Mouse (Mus musculus): ENCODE measurements at regions not wholly inside any gene's neighbourhood (a gene's known extent, or its start where the extent isn't known, plus 50 kb on each side); places are given as distances from the start of the nearest gene placed in this dataset.

DNA sequence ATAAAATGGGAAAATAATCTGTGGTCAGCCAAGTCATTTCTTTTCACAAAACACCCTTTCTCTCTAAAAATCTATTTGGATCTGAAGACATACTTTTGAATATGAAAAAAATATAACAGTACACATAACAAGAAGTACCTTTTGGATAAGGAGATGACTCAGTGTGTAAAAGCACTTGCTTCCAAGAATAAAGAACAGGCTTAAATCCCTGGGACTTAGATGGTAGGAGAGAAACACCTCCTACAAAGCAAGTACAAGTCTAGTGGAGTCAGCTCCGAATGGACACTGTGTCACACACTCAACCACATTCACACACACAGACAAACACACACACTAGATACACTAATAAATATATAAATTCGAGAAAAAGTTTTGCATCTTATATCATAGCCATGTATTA, 1041.8 kb downstream of the D3Ertd751e start:
- Histone ChIP-seq H3K36me3 (ENCODE audit: control insufficient read depth, insufficient read depth, low read length) (no peaks in the 10 kb centered on the region), H3K27me3 (ENCODE audit: control insufficient read depth, insufficient read depth, low read length) (no peaks in the 10 kb centered on the region), H3K4me3 (ENCODE audit: low read depth, low read length) (no peak overlapping the region), H3K9ac (ENCODE audit: low read length) (no peak overlapping the region), H3K4me2 (ENCODE audit: low read depth, low read length, severe bottlenecking) (no peak overlapping the region), H3K27ac (ENCODE audit: low read depth, low read length) (no peak overlapping the region), H3K4me1 (replicated peaks; ENCODE audit: control insufficient read depth, insufficient read depth, low read length) (no peaks in the 10 kb centered on the region), H3K9me3 (ENCODE audit: control insufficient read depth, low read length) (no peaks in the 10 kb centered on the region)
- DNase-seq (ENCODE audit: low spot score) (no peak), ATAC-seq (replicated peaks; ENCODE audit: low FRiP score) (no peak)
- 89% methylated on average over 2 of the region's 2 CpGs for WGBS

DNA sequence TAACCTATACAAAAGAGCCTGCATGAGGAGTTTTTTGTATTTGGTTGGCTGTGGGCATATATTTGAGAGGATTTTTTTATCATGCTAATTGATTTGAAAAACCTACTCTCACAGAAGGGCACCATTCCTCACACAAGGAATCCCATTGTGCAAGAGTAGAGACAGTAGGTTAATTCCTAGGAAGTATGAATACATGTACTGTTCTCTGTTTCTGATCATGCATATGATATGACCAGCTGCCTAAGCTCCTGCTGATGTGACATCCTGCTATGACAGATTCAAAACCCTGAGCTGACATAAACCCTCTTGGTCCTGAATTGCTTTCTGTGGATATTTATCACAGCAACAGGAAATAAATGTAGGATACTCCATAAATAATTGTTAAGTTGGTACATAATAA, 1048.0 kb downstream of the D3Ertd751e start:
- H3K4me3 ChIP-seq (ENCODE audit: low read depth, low read length): no peak overlapping the region
- H3K4me1 ChIP-seq (replicated peaks; ENCODE audit: control insufficient read depth, insufficient read depth, low read length): no peaks in the 10 kb centered on the region
- no peaks in the 10 kb centered on the region for H3K36me3 ChIP-seq (ENCODE audit: control insufficient read depth, insufficient read depth, low read length)
- no peak overlapping the region for H3K4me2 ChIP-seq (ENCODE audit: low read depth, low read length, severe bottlenecking)
- no peaks in the 10 kb centered on the region for H3K9me3 ChIP-seq (ENCODE audit: control insufficient read depth, low read length)
- H3K9ac ChIP-seq (ENCODE audit: low read length): no peak overlapping the region
- H3K27me3 ChIP-seq (ENCODE audit: control insufficient read depth, insufficient read depth, low read length): no peaks in the 10 kb centered on the region
- DNase-seq (ENCODE audit: low spot score) (no peak), ATAC-seq (replicated peaks; ENCODE audit: low FRiP score) (no peak; the same call in 1 of the 2 replicates)
- H3K27ac ChIP-seq (ENCODE audit: low read depth, low read length): no peak overlapping the region

- no peaks in the 10 kb centered on the region for H3K9me3 ChIP-seq (ENCODE audit: control insufficient read depth, low read length)
- H3K27ac ChIP-seq (ENCODE audit: low read depth, low read length): no peak overlapping the region
- no peaks in the 10 kb centered on the region for H3K27me3 ChIP-seq (ENCODE audit: control insufficient read depth, insufficient read depth, low read length)
- no peaks in the 10 kb centered on the region for H3K36me3 ChIP-seq (ENCODE audit: control insufficient read depth, insufficient read depth, low read length)
- DNase-seq (ENCODE audit: low spot score) (no peak), ATAC-seq (replicated peaks; ENCODE audit: low FRiP score) (0 out of 2 replicates have a peak, but pooled peaks have one; percentile 49)
- H3K4me2 ChIP-seq (ENCODE audit: low read depth, low read length, severe bottlenecking): no peak overlapping the region
- H3K4me3 ChIP-seq (ENCODE audit: low read depth, low read length): no peak overlapping the region
- no peak overlapping the region for H3K9ac ChIP-seq (ENCODE audit: low read length)
- no peaks in the 10 kb centered on the region for H3K4me1 ChIP-seq (replicated peaks; ENCODE audit: control insufficient read depth, insufficient read depth, low read length)
These were observed 1049.5 kb downstream of the D3Ertd751e start for GRCm38 (mm10) chr3:42791878-42792277.

GRCm38 (mm10) chr3:42830456-42830855, 1088.0 kb downstream of the D3Ertd751e start:
- ATAC-seq (replicated peaks; ENCODE audit: low FRiP score): peak; percentile 46
- no peaks in the 10 kb centered on the region for H3K9me3 ChIP-seq (ENCODE audit: control insufficient read depth, low read length)
- H3K4me1 ChIP-seq (replicated peaks; ENCODE audit: control insufficient read depth, insufficient read depth, low read length): no peaks in the 10 kb centered on the region
- no peak overlapping the region for H3K27ac ChIP-seq (ENCODE audit: low read depth, low read length)
- WGBS: 43% methylated on average over 1 of the region's 1 CpGs
- DNase-seq (ENCODE audit: low spot score): no peak
- H3K36me3 ChIP-seq (ENCODE audit: control insufficient read depth, insufficient read depth, low read length): no peaks in the 10 kb centered on the region
- H3K27me3 ChIP-seq (ENCODE audit: control insufficient read depth, insufficient read depth, low read length): no peaks in the 10 kb centered on the region
- no peak overlapping the region for H3K4me2 ChIP-seq (ENCODE audit: low read depth, low read length, severe bottlenecking)
- H3K9ac ChIP-seq (ENCODE audit: low read length): no peak overlapping the region
- no peak overlapping the region for H3K4me3 ChIP-seq (ENCODE audit: low read depth, low read length)

DNA sequence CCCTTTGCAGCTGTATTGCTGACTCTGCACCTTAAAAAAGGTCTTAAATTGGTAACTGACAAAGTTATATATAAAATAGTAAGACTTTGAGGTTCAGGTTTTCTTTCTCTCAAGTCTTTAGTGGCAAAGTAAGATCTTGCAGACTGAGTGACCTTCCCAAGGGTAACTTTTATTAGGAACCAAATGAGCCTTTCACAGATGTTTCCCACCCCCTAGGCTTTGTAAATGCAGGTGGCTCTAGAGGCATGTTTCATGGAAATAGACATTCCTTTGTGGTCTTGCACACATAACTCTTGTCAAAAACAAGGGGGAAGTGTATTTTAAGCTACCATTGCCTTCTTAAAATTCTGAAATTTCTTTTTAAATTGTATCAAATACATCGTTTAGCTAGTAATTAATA, 1125.0 kb downstream of the D3Ertd751e start:
- DNase-seq (ENCODE audit: low spot score): no peak
- WGBS: 86% methylated on average over 1 of the region's 1 CpGs
- ATAC-seq (replicated peaks; ENCODE audit: low FRiP score): no peak

GRCm38 (mm10) chr3:42878972-42879371, 1136.6 kb downstream of the D3Ertd751e start:
- Histone ChIP-seq H3K4me2 (ENCODE audit: low read depth, low read length, severe bottlenecking) (no peak overlapping the region), H3K27me3 (ENCODE audit: control insufficient read depth, insufficient read depth, low read length) (no peaks in the 10 kb centered on the region), H3K27ac (ENCODE audit: low read depth, low read length) (no peak overlapping the region), H3K4me3 (ENCODE audit: low read depth, low read length) (no peak overlapping the region), H3K4me1 (replicated peaks; ENCODE audit: control insufficient read depth, insufficient read depth, low read length) (no peaks in the 10 kb centered on the region), H3K36me3 (ENCODE audit: control insufficient read depth, insufficient read depth, low read length) (no peaks in the 10 kb centered on the region), H3K9ac (ENCODE audit: low read length) (no peak overlapping the region), H3K9me3 (ENCODE audit: control insufficient read depth, low read length) (peaks cover 2% of the 10 kb centered on the region; the same call in 1 of the 2 replicates)
- ATAC-seq (replicated peaks; ENCODE audit: low FRiP score) (no peak), DNase-seq (ENCODE audit: low spot score) (no peak)

More for the DNA sequence above, 1125.0 kb downstream of the D3Ertd751e start:
- no peak overlapping the region for H3K4me3 ChIP-seq (ENCODE audit: low read depth, low read length)
- H3K4me1 ChIP-seq (replicated peaks; ENCODE audit: control insufficient read depth, insufficient read depth, low read length): no peaks in the 10 kb centered on the region
- no peak overlapping the region for H3K9ac ChIP-seq (ENCODE audit: low read length)
- H3K27ac ChIP-seq (ENCODE audit: low read depth, low read length): no peak overlapping the region
- no peaks in the 10 kb centered on the region for H3K36me3 ChIP-seq (ENCODE audit: control insufficient read depth, insufficient read depth, low read length)
- H3K4me2 ChIP-seq (ENCODE audit: low read depth, low read length, severe bottlenecking): no peak overlapping the region
- no peaks in the 10 kb centered on the region for H3K9me3 ChIP-seq (ENCODE audit: control insufficient read depth, low read length)
- no peaks in the 10 kb centered on the region for H3K27me3 ChIP-seq (ENCODE audit: control insufficient read depth, insufficient read depth, low read length)

DNA sequence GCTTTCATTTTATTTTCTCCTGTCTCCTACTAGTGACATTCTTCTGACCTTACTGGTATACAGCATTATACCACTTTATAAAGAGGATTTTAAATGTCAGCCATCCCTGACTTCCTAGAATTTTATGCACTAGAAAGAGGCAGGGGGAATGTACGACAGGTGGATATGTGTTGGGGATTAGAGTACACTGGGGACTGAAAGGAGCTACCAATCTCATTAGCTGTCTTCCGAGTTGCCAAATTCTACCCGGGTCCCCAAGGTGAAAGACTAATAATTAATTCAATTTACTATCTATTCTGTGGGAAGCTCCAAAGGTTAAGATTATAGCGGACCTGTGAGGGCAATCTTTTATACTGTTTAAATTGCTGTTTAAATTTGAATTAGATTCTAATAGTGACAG, 1142.1 kb downstream of the D3Ertd751e start:
- ATAC-seq (replicated peaks; ENCODE audit: low FRiP score) (no peak), DNase-seq (ENCODE audit: low spot score) (no peak)
- no peak overlapping the region for H3K9ac ChIP-seq (ENCODE audit: low read length)
- peaks cover 2% of the 10 kb centered on the region; the same call in 1 of the 2 replicates for H3K9me3 ChIP-seq (ENCODE audit: control insufficient read depth, low read length)
- H3K4me3 ChIP-seq (ENCODE audit: low read depth, low read length): no peak overlapping the region
- no peak overlapping the region for H3K4me2 ChIP-seq (ENCODE audit: low read depth, low read length, severe bottlenecking)
- no peak overlapping the region for H3K27ac ChIP-seq (ENCODE audit: low read depth, low read length)
- WGBS: 73% methylated on average over 4 of the region's 4 CpGs
- no peaks in the 10 kb centered on the region for H3K27me3 ChIP-seq (ENCODE audit: control insufficient read depth, insufficient read depth, low read length)
- no peaks in the 10 kb centered on the region for H3K4me1 ChIP-seq (replicated peaks; ENCODE audit: control insufficient read depth, insufficient read depth, low read length)
- H3K36me3 ChIP-seq (ENCODE audit: control insufficient read depth, insufficient read depth, low read length): no peaks in the 10 kb centered on the region

DNA sequence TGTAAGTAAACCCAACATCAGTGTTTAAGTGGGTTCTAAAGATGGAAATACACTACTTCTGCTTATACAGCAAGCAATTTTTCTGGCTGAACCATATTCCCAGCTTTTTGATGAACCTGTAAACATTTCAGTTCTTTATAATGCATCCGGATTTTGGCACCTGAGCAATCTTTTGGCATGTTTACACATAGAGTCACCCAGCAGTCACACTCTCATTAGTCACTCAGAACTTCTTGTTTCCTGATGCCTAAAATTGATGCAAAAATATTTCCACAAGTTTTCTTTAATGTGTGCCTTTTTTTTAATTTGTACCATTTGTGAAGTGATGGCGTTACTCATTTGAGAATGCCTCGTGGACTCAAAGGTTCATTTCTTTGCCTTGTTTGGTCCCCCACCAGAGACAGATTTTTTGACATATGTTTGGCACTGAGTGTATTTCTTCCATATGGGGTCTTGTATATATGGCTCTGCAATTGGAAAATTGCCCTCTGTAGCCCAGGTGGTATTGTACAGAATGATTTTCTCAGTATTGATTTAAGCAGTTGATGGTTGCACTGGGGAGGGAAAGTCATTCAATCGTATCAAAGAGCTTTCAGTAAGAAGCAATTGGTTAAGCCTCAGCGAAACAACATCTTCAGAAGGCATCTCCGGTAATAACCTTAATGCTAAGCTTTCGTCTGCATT, 1149.7 kb downstream of the D3Ertd751e start:
- no peaks in the 10 kb centered on the region for H3K27me3 ChIP-seq (ENCODE audit: control insufficient read depth, insufficient read depth, low read length)
- no peak overlapping the region for H3K9ac ChIP-seq (ENCODE audit: low read length)
- no peaks in the 10 kb centered on the region for H3K9me3 ChIP-seq (ENCODE audit: control insufficient read depth, low read length)
- H3K4me1 ChIP-seq (replicated peaks; ENCODE audit: control insufficient read depth, insufficient read depth, low read length): no peaks in the 10 kb centered on the region
- 89% methylated on average over 7 of the region's 7 CpGs for WGBS
- no peak overlapping the region for H3K27ac ChIP-seq (ENCODE audit: low read depth, low read length)
- no peak overlapping the region for H3K4me3 ChIP-seq (ENCODE audit: low read depth, low read length)
- ATAC-seq (replicated peaks; ENCODE audit: low FRiP score) (no peak), DNase-seq (ENCODE audit: low spot score) (no peak)
- H3K36me3 ChIP-seq (ENCODE audit: control insufficient read depth, insufficient read depth, low read length): no peaks in the 10 kb centered on the region
- no peak overlapping the region for H3K4me2 ChIP-seq (ENCODE audit: low read depth, low read length, severe bottlenecking)

- no peaks in the 10 kb centered on the region for H3K36me3 ChIP-seq (ENCODE audit: control insufficient read depth, insufficient read depth, low read length)
- DNase-seq (ENCODE audit: low spot score): no peak
- no peak for ATAC-seq (replicated peaks; ENCODE audit: low FRiP score)
- WGBS: 77% methylated on average over 3 of the region's 3 CpGs
- H3K4me2 ChIP-seq (ENCODE audit: low read depth, low read length, severe bottlenecking): no peak overlapping the region
- no peaks in the 10 kb centered on the region for H3K27me3 ChIP-seq (ENCODE audit: control insufficient read depth, insufficient read depth, low read length)
- no peaks in the 10 kb centered on the region for H3K9me3 ChIP-seq (ENCODE audit: control insufficient read depth, low read length)
- H3K4me1 ChIP-seq (replicated peaks; ENCODE audit: control insufficient read depth, insufficient read depth, low read length): no peaks in the 10 kb centered on the region
- H3K27ac ChIP-seq (ENCODE audit: low read depth, low read length): no peak overlapping the region
- H3K9ac ChIP-seq (ENCODE audit: low read length): no peak overlapping the region
- H3K4me3 ChIP-seq (ENCODE audit: low read depth, low read length): no peak overlapping the region
These were observed 1153.4 kb downstream of the D3Ertd751e start for GRCm38 (mm10) chr3:42895787-42896186.
